Mouse (Mus musculus): ENCODE data around the gene Ranbp3l. TPM values are rescaled to one million over a fixed set of nuclear protein-coding genes. Genes with fewer than 3 reads are reported as not detected.
"Not testable (repeated sequence)": the region's sequence is repeated elsewhere in the genome, so short reads cannot be mapped to it uniquely, and the experiment has no call there.

The Ranbp3l gene
- polyA plus RNA-seq, 1 experiment from 2014 or later = 0.77 TPM

DNA sequence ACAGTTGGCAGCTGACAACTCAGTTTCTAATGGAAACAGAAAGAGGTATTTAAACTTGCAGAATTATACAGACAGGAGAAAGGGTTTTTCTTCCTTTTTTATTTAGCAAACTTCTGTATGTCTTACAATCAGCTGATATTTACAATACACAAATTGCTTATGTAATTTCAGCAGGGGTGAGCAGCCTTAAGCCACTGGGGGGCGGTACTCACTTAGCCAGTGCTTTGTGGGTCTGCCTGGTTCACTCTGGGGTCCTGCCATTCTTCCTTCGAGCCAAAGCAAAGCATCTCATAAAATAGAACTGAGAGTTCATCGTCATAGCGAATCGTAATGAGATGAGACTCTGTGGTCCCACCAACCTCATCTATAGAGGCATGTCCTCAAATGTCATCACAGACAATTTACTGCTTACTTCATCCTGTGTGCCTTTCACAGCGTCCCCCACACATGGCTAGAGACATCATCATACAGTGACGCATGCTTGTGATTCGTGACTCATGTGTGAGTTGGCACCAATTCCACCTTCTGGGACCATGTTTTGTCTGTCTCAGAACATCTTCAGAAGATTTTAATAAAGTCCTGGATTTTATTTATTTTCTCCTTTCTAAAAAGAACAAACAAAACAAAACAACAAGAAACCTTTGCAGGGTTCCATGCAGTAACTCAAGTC, 27.0 kb downstream of the Ranbp3l start:
- H3K36me3 ChIP-seq (replicated peaks) = no peaks in the 10 kb centered on the region
- H3K4me2 ChIP-seq = no peak overlapping the region
- no peak for ATAC-seq (ENCODE audit: insufficient read depth)
- no peaks in the 10 kb centered on the region for H3K4me1 ChIP-seq (replicated peaks)
- no peaks in the 10 kb centered on the region for H3K9me3 ChIP-seq (replicated peaks)
- 58% methylated on average over 8 of the region's 8 CpGs for WGBS (ENCODE audit: insufficient replicate concordance)
- no peak overlapping the region for H3K4me3 ChIP-seq (replicated peaks)
- no peaks in the 10 kb centered on the region for H3K27me3 ChIP-seq
- no peak overlapping the region for H3K27ac ChIP-seq (replicated peaks)
- H3K9ac ChIP-seq = no peak overlapping the region

DNA sequence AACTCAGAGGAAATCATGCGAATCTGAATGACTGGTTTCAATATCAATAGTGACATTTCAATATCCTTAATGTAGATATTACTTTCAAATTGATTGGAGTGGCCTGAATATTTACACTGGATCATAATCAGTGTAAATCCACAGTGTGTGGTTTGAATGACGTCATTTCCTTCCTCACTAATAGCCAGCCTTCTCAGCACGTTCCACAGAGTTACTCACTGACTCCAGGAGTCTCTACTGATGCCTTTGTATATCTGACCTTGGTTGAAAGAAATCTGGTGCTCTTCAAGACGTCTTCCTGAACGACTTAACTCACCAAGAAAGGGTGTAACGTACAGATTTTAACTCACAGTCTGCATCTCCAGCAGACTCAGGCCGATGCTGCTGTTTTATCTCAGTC, 27.7 kb downstream of the Ranbp3l start:
- ATAC-seq (ENCODE audit: insufficient read depth) = no peak
- H3K27me3 ChIP-seq = no peaks in the 10 kb centered on the region
- no peaks in the 10 kb centered on the region for H3K36me3 ChIP-seq (replicated peaks)
- no peaks in the 10 kb centered on the region for H3K4me1 ChIP-seq (replicated peaks)
- no peaks in the 10 kb centered on the region for H3K9me3 ChIP-seq (replicated peaks)
- no peak overlapping the region for H3K4me2 ChIP-seq
- no peak overlapping the region for H3K4me3 ChIP-seq (replicated peaks)
- no peak overlapping the region for H3K9ac ChIP-seq
- H3K27ac ChIP-seq (replicated peaks) = no peak overlapping the region
- WGBS (ENCODE audit: insufficient replicate concordance) = 28% methylated on average over 7 of the region's 7 CpGs

DNA sequence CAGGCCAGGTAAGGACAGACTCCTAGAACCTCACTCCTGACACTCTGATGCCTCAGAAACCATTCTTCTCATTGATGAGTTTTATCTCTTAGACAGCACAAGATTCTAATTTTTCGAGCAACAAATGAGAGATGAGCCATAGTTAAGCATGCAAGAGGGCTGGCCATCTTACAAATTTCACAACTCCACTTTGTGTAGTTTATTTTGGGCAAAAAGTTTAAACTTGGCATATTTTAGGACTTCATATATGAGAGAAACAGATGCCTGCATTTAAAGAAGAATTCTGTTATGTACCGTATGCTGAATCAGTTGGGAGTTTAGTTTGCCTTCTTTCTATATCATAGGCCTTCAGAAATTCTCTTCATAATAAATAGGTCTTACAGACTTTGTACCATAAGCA, 35.0 kb downstream of the Ranbp3l start:
- H3K27ac ChIP-seq (replicated peaks) = no peak overlapping the region
- no peak overlapping the region for H3K4me3 ChIP-seq (replicated peaks)
- H3K9me3 ChIP-seq (replicated peaks) = no peaks in the 10 kb centered on the region
- H3K36me3 ChIP-seq (replicated peaks) = no peaks in the 10 kb centered on the region
- no peak overlapping the region for H3K4me2 ChIP-seq
- H3K4me1 ChIP-seq (replicated peaks) = no peaks in the 10 kb centered on the region
- no peak overlapping the region for H3K9ac ChIP-seq
- WGBS (ENCODE audit: insufficient replicate concordance) = 60% methylated on average over 2 of the region's 2 CpGs
- no peaks in the 10 kb centered on the region for H3K27me3 ChIP-seq
- no peak for ATAC-seq (ENCODE audit: insufficient read depth)

DNA sequence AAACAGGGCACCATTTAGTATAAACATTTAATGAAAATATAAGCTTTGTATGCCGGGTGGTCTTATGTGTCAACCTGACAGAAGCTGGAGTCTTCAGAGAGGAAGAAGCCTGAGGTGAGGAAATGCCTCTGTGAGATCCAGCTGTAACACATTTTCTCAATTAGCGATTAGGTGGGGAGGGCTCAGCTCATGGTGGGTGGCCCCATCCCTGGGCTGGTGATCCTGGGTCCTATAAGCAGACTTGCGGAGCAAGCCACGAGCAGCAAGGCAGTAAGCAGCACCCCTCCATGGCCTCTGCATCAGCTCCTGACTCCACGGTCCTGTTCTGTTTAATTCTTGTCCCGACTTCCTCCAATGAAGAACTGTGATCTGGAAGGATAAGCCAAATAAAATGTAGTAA, 41.4 kb downstream of the Ranbp3l start:
- no peak overlapping the region for H3K27ac ChIP-seq (replicated peaks)
- no peaks in the 10 kb centered on the region for H3K4me1 ChIP-seq (replicated peaks)
- WGBS (ENCODE audit: insufficient replicate concordance) = 59% methylated on average over 6 of the region's 6 CpGs
- H3K9me3 ChIP-seq (replicated peaks) = no peaks in the 10 kb centered on the region
- H3K36me3 ChIP-seq (replicated peaks) = no peaks in the 10 kb centered on the region
- H3K27me3 ChIP-seq = no peaks in the 10 kb centered on the region
- no peak overlapping the region for H3K4me2 ChIP-seq
- H3K9ac ChIP-seq = no peak overlapping the region
- no peak for ATAC-seq (ENCODE audit: insufficient read depth)
- H3K4me3 ChIP-seq (replicated peaks) = no peak overlapping the region

DNA sequence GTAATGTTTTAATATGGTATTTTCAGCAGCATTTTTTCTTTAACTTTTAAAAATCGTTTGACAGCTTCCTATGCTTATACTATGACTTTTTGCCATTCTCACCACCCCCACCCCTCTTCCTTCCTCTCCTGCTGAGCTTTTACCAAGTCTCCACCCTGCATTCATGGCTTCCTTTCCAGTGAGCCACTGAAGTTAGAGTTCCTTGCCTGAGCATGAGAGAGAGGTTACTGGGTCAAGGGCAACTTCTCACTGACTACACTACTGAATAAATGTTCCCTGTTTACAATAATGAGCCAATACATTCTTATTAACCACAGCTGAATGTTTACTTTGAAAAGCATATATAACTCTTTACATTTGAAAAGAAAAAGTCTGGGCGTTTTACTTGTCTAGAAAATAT, 46.8 kb downstream of the Ranbp3l start:
- WGBS (ENCODE audit: insufficient replicate concordance) = 30% methylated on average over 2 of the region's 2 CpGs
- ATAC-seq (ENCODE audit: insufficient read depth) = no peak
- no peaks in the 10 kb centered on the region for H3K36me3 ChIP-seq (replicated peaks)
- no peaks in the 10 kb centered on the region for H3K27me3 ChIP-seq
- H3K4me1 ChIP-seq (replicated peaks) = no peaks in the 10 kb centered on the region
- no peak overlapping the region for H3K9ac ChIP-seq
- H3K27ac ChIP-seq (replicated peaks) = no peak overlapping the region
- H3K9me3 ChIP-seq (replicated peaks) = no peaks in the 10 kb centered on the region; the same call in 1 of the 2 replicates
- H3K4me3 ChIP-seq (replicated peaks) = no peak overlapping the region
- no peak overlapping the region for H3K4me2 ChIP-seq

DNA sequence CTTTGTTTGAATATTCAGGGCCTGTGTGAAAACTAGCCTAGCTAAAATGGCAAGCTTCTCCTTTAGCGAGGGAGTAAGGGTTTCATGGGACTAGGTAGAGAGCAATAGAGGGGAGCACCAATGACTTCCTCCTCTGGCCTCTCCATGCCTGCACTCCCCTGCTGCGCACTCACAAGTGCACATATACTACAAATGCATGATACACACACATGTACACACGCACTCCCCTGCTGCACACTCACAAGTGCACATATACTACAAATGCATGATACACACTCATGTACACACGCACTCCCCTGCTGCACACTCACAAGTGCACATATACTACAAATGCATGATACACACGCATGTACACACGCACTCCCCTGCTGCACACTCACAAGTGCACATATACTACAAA, 47.7 kb downstream of the Ranbp3l start:
- ATAC-seq (ENCODE audit: insufficient read depth); H3K4me2 ChIP-seq; H3K36me3 ChIP-seq (replicated peaks); H3K9me3 ChIP-seq (replicated peaks); H3K4me1 ChIP-seq (replicated peaks); H3K27ac ChIP-seq (replicated peaks); H3K4me3 ChIP-seq (replicated peaks); H3K9ac ChIP-seq; H3K27me3 ChIP-seq: not testable (repeated sequence)
- 69% methylated on average over 6 of the region's 6 CpGs for WGBS (ENCODE audit: insufficient replicate concordance)

DNA sequence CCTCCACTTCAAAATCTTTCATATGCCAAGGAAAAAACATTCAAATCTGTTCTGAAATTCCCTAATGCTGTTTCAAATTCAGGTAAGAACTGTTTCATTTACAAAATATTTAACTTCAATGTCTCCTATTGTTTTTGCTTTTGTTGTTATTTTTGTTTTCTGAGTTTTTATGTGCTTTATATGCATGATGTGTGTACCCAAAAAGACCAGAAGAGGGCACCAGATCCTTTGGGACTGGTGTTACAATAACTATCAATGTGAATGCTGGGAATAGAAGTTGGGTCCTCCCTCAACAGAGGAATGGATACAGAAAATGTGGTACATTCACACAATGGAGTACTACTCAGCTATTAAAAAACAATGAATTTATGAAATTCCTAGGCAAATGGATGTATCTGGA, 88.0 kb downstream of the Ranbp3l start:
- H3K36me3 ChIP-seq (replicated peaks) = no peaks in the 10 kb centered on the region
- H3K4me3 ChIP-seq (replicated peaks) = no peak overlapping the region
- H3K4me1 ChIP-seq (replicated peaks) = no peaks in the 10 kb centered on the region
- no peaks in the 10 kb centered on the region for H3K9me3 ChIP-seq (replicated peaks)
- no peak overlapping the region for H3K9ac ChIP-seq
- H3K27ac ChIP-seq (replicated peaks) = no peak overlapping the region
- ATAC-seq (ENCODE audit: insufficient read depth) = no peak
- H3K4me2 ChIP-seq = no peak overlapping the region
- H3K27me3 ChIP-seq = no peaks in the 10 kb centered on the region

DNA sequence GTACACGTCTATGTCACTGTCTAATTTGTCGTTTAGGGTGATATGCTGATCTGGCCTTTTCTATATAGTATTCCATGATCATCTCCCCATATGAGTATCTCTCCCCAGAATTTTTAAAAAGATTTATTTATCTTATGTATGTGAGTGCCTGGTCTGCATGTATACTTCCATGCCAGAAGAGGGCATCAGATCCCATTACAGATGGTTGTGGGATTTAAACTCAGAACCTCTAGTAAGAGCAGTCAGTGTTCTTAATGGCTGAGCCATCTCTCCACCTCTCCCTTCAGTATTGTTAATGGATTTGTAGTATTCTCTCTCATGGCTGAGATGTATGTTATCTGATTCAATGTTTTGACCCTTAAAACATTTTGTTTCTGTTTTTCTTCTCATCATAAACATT, 92.1 kb downstream of the Ranbp3l start:
- 57% methylated on average over 2 of the region's 2 CpGs for WGBS (ENCODE audit: insufficient replicate concordance)

DNA sequence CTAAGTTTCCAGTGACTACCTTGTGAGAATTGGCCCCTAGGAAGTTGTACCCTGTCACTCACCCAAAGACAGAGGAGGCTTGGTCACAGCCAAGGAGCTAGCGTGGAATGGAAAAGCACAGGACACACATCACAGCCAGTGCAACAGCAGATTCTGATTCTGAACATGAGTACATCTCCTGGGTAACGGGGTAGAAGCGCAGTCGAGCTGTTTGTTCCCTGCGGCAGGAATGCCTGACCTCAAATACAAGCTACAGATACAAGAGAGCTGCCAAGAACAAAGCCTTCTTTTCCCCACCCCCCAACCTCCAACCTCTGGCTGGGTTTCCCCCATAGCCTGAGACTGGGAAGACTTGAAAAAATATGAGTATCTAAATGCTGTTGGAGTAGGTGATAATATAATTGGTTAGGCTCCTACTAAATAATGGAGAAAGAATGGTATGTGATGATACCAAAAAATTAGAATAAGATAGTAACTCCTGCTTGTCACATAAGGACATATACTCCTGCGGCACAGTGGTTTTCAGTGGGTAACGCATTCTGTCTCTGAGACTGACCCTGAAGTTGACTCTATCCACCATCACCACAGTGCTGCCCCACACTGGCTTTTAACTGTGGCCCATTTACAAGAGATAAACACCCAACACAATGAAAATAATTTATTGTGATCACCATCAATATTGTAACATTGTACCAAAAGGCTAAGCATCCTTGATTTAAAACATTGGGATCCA, 93.6 kb downstream of the Ranbp3l start:
- no peak overlapping the region for H3K4me2 ChIP-seq
- no peaks in the 10 kb centered on the region for H3K4me1 ChIP-seq (replicated peaks)
- ATAC-seq (ENCODE audit: insufficient read depth) = no peak
- no peaks in the 10 kb centered on the region for H3K27me3 ChIP-seq
- no peak overlapping the region for H3K4me3 ChIP-seq (replicated peaks)
- WGBS (ENCODE audit: insufficient replicate concordance) = 71% methylated on average over 7 of the region's 7 CpGs
- H3K27ac ChIP-seq (replicated peaks) = no peak overlapping the region
- no peaks in the 10 kb centered on the region for H3K9me3 ChIP-seq (replicated peaks)
- no peak overlapping the region for H3K9ac ChIP-seq
- no peaks in the 10 kb centered on the region for H3K36me3 ChIP-seq (replicated peaks)

More for the DNA sequence above, 92.1 kb downstream of the Ranbp3l start:
- no peak for ATAC-seq (ENCODE audit: insufficient read depth)
- Histone ChIP-seq H3K4me1 (replicated peaks) (no peaks in the 10 kb centered on the region), H3K9me3 (replicated peaks) (no peaks in the 10 kb centered on the region), H3K4me3 (replicated peaks) (no peak overlapping the region), H3K4me2 (no peak overlapping the region), H3K27me3 (no peaks in the 10 kb centered on the region), H3K36me3 (replicated peaks) (no peaks in the 10 kb centered on the region), H3K9ac (no peak overlapping the region), H3K27ac (replicated peaks) (no peak overlapping the region)

DNA sequence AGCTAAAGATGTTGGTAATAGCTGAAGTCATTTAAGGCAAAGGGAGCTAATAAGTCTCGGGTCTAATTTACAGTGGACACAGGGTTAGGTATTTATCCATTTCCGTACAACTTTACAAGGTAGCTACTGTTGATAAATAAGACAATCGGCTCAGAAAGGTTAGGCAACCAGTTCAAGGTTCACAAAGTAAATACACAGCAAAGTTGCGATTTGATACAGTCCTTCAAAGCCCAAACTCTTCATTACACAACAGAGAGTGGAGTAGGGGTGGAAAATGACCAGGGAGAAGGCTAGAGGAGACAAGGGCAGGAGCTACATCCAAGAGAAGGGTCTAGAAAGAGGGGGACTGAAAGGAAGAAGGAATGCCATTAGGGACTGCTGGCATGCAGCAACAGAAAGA, 101.1 kb downstream of the Ranbp3l start:
- Histone ChIP-seq H3K9me3 (replicated peaks) (no peaks in the 10 kb centered on the region), H3K4me3 (replicated peaks) (no peak overlapping the region), H3K27me3 (no peaks in the 10 kb centered on the region), H3K27ac (replicated peaks) (peak overlapping the region; percentile 67), H3K9ac (no peak overlapping the region), H3K4me2 (peak overlapping the region; percentile 77), H3K36me3 (replicated peaks) (no peaks in the 10 kb centered on the region), H3K4me1 (replicated peaks) (peaks cover 22% of the 10 kb centered on the region)
- ATAC-seq (ENCODE audit: insufficient read depth) = no peak
- WGBS (ENCODE audit: insufficient replicate concordance) = 77% methylated on average over 4 of the region's 4 CpGs

DNA sequence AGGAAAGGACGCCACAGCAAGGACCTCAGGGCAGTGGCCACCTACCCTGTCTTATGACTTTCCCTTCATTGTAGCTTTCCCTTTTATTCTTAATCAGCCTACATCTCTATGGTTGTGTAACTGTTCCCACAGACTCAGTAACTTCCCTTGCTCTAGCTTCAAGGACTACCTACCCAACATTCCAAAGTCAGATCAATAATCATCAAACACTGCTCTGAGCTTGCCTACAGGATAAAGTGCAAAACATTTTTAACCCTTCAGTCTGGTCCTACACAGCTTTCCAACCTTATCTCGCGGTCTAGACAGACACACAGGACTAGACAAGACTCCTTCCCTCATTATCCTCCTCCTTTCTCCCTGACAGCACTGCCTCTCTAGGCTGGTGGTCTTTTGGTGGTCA, 102.6 kb downstream of the Ranbp3l start:
- WGBS (ENCODE audit: insufficient replicate concordance) = 5% methylated on average over 3 of the region's 3 CpGs
- Histone ChIP-seq H3K27me3 (no peaks in the 10 kb centered on the region), H3K9me3 (replicated peaks) (no peaks in the 10 kb centered on the region), H3K27ac (replicated peaks) (peak overlapping the region; percentile 97), H3K4me2 (peak overlapping the region; percentile 77), H3K4me3 (replicated peaks) (peak overlapping the region; percentile 95), H3K36me3 (replicated peaks) (peaks cover 4% of the 10 kb centered on the region), H3K4me1 (replicated peaks) (peaks cover 31% of the 10 kb centered on the region), H3K9ac (peak overlapping the region; percentile 77)
- ATAC-seq (ENCODE audit: insufficient read depth) = peak; percentile 21
